Mouse (Mus musculus) left cerebral cortex, postnatal 36 days (tissue): ENCODE measurements around the gene Zdhhc24. TPM values are rescaled to one million over a fixed set of nuclear protein-coding genes. Genes with fewer than 3 reads are reported as not detected.
"Not testable (repeated sequence)": the region's sequence is repeated elsewhere in the genome, so short reads cannot be mapped to it uniquely, and the experiment has no call there.

Source experiments
- DNase-seq, 2 experiments: peaks; one replicate each; pipeline ENCODE4 v3.0.0; 2021 to 2022; ENCODE audit warnings: low spot score in 2 of 2, mixed read lengths in 1 of 2
- intact Hi-C: fragments of 180-260 bp; cut with DNase I; formaldehyde crosslinking; loops from one replicate; pipeline ENCODE4 v1.15.1; 2025
- total RNA-seq, 2 experiments: library from RNA; stranded (reverse); gene quantifications; 2 replicates each; pipeline ENCODE4 v1.2.3; 2021

Gene Zdhhc24
- total RNA-seq, 2 experiments from 2014 or later, result 24.6 to 26.3 TPM

GRCm38 (mm10) chr19:4874613-4875012, 3.9 kb upstream of the Zdhhc24 start:
- DNase-seq, intact Hi-C loops: not testable (repeated sequence)

DNA sequence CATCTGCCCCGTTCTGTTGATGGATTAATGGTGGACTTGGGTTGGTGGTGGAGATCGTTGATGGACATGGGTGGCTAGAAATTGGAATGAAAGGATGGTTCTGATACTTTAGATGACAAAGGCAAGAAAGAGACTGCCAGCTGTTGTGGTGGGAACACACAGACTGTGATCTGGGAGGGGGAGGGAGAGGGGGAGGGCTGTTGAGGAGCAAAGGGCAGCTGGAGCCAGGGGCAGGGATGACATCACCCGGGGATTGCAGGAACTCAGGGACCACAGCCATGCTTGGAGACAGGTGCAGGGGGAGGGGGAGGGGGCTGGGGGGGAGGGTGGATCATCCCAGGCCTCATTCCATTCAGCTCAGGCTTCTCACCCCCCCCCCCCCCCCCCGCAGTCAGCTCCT, 2.2 kb upstream of the Zdhhc24 start:
- DNase-seq, result no peak
- intact Hi-C loops, result no loop called here

- intact Hi-C loops, result no loop called here
- no peak for DNase-seq
Observed at GRCm38 (mm10) chr19:4876755-4877154, 1.7 kb upstream of the Zdhhc24 start.

- DNase-seq, result no peak
- intact Hi-C loops, result no loop called here
Observed at GRCm38 (mm10) chr19:4877785-4878184, 683 bp upstream of the Zdhhc24 start, which contains the start of gene Actn3. Gene Actn3 (minus strand): TSS chr19:4877909.

GRCm38 (mm10) chr19:4879324-4879703, 846 bp downstream of the Zdhhc24 start:
- intact Hi-C loops, result no loop called here
- DNase-seq, result no peak

DNA sequence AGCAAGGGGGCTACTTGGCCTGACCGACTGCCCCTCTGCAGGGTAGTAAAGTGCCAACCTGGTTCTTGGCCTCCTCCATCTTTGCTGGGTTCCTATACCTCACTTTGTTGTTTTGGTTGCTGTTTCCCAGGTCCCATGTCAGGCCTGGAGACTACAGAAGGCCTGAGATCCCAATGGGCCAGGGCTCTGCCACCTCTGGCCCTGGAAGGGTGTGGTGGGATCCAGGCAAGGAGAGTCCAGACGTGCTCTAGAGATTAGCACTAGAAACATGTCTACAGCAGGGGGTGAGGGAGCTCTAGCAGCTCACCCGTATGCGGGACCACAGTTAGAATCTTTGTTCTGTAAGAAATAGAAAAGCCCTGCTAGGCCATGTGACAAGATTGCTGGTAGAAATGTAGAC, 5.5 kb downstream of the Zdhhc24 start:
- intact Hi-C loops, result no loop called here
- no peak for DNase-seq

DNA sequence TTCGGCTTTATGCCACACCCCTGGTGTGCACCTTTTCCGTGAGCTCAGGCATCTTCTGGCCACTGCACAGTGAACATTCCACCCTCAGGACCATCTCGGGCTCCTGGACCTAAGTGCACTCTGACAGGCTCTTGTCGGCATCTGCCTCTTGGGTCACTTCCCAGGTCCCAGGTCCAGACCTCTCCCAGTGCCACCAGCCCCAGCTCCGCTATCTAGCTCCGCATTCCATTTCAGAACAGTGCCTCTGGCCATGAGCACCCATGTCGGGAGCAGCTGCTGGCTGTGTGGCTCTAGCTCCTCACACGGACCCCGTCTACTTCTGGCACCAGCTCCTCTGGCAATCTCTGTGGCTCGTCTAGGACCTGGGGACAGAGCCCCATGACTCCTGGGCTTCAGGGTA, 11.3 kb downstream of the Zdhhc24 start:
- intact Hi-C loops, result no loop called here
- DNase-seq, result no peak

GRCm38 (mm10) chr19:4891798-4892197, 13.3 kb downstream of the Zdhhc24 start:
- no peak for DNase-seq
- intact Hi-C loops, result no loop called here

- DNase-seq, result no peak
- intact Hi-C loops, result no loop called here
Observed at GRCm38 (mm10) chr19:4896780-4897520, 18.5 kb downstream of the Zdhhc24 start.

GRCm38 (mm10) chr19:4898972-4899371, 20.5 kb downstream of the Zdhhc24 start:
- intact Hi-C loops, result no loop called here
- no peak for DNase-seq

- intact Hi-C loops, result no loop called here
- no peak for DNase-seq
Observed at GRCm38 (mm10) chr19:4899888-4900287, 21.4 kb downstream of the Zdhhc24 start.

DNA sequence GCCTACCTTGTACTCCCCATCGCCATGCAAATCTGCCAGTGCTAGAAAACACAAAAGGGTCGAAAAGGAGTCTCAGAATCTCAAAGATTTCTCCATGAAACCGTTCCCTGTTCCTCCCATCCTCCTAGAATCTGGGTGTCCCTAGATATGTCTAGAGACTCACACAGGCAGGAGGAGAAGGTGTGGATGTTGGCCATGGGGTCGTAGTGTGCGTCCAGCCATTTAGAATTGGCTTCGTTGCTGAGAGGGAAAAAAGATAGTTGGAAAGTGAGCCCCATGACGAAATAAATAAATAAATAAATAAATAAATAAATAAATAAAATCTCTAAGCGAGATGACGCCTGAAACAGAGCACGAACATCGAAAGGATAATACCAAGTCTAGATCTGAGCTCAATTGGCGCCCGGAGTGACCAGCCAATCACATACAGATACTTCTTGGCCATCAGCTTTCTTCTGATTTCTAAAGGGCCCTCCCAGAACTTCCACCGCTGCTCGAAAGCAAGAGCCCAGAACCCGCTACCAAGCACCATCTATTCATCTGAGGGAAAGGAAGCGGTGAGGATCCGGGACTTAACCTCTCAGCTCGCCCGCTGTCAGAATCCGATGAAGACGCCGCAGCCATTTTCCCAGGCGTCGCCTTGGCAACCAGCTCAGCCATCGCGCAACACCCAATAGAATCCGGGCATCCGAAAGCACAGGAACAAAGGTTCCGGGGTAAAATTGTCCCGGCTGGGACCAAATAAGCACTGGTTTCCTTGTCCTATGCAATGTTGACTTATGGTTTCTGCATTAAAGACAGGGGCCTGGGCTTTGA, 27.7 kb downstream of the Zdhhc24 start, which contains the start of gene Bbs1:
Bbs1 (minus strand) TSS at position 650 of the 816 bp plus-strand sequence.
- intact Hi-C loops, result loop anchor here (5.0 kb wide), 2 partner anchors 149 to 279 kb away; partner anchors contain the start of genes Rbm4b and Rce1
- peak; percentile 81 to 82 for DNase-seq

DNA sequence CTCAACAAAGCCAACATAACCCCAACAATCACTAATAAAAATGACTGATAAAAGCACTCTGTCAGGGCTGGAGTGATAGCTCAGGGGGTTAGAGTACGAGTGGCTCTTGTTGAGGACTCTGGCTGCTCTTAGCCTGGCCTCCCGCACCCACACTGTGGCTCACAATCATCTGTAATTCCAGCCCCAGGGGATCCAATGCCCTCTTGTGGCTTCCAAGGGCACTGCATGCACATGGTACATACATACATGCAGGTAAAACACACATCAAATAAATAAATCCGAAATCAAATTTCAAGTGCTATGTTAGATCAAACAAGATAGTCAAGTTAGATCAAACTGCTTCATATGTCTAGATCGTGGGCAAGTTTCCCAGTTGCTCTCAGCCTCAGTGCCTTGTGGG, 29.6 kb downstream of the Zdhhc24 start:
- intact Hi-C loops, result loop anchor here (5.0 kb wide), 2 partner anchors 151 to 281 kb away; partner anchors contain the start of genes Rbm4b and Rce1
- DNase-seq, result no peak

- intact Hi-C loops, result loop anchor here (5.0 kb wide), 2 partner anchors 152 to 282 kb away; partner anchors contain the start of genes Rbm4b and Rce1
- DNase-seq, result no peak
Observed at GRCm38 (mm10) chr19:4909376-4909775, 30.9 kb downstream of the Zdhhc24 start.

DNA sequence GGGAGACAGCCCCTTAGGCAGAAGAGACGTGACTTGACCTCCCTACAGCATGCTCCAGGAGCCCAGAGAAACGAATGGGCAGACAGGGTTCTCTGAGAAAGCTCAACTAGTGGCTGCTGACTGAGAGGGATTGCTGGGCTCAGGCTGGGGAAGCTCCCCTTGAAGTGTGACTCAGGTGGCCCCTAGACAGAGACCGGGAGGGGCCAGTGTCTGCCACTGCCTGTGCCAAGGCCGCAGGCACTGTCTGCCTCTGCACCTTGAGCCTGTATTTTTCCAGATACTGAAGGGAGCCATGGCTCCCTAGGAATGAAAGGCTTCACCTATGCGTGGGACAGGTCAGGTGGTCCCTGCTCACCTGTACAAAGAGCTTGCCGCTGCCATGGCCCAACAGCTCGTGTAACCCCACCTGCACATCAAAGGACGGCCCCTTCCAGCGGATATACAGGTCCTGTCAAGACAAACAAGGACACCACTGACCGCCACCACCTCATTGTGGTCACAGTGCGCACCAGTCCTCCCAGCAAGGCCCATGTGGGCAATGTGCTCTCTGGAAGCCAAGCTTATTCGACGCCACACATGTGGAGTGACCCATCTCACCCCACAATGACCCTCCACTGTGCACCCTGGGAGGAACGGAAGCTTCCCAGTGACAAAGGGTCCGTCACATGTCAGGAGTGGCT, 37.6 kb downstream of the Zdhhc24 start:
- DNase-seq, result no peak
- intact Hi-C loops, result no loop called here

GRCm38 (mm10) chr19:4916827-4917226, 38.4 kb downstream of the Zdhhc24 start:
- intact Hi-C loops, result no loop called here

DNA sequence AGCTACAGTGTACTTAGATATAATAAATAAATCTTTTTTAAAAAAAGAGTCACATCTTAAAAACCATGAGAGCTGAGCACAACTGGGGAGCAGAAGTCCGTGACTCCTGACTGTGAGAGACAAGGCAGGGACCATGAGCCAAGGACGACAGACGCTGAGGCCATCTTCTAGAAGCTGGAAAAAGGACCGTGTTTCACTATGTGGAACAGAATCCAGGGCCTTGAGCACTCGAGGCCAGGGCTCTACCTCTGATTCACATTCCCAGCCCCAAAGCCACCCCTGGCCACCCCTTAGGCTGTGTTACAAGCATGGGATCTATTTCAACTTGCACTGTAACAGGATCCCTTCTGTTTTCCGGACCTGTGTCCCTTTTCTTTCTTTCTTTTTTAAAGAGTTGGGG, 41.2 kb downstream of the Zdhhc24 start:
- intact Hi-C loops, result no loop called here

More at GRCm38 (mm10) chr19:4916827-4917226, 38.4 kb downstream of the Zdhhc24 start:
- no peak for DNase-seq

DNA sequence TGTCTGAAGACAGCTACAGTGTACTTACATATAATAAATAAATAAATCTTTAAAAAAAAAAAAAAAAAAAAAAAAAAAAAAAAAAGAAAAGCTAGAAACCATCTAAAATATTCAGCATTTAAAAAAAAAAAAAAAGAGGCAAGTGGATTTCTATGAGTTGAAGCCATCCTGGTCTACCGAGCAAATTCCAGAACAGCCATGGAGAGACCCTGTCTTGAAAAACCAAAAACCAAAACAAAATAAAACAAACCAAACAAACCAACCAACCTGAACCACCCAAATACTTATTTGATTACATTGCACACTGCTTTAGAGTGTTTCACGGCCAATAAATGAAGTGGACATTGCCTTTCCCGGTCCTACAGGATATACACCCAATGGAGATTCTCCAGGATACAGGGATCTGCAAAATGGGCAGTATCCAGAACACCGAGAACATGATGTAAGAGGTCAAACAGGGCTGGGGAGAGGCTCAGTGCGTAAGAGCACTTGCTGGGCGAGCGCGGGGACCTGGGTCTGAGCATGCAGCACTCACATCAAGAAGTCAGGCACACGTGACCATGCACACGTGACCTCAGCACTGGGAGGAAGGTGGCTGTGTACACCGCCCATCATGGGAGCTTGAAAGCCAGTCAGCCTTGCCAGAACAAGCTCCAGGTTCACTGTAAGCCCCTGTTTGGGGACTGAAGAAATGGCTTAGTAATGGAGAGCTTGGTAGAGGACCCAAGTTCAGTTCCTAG, 46.8 kb downstream of the Zdhhc24 start:
- no peak for DNase-seq
- intact Hi-C loops, result no loop called here

More for the DNA sequence above, 41.2 kb downstream of the Zdhhc24 start:
- DNase-seq, result no peak

GRCm38 (mm10) chr19:4927904-4928531, 49.5 kb downstream of the Zdhhc24 start, which contains the start of gene Dpp3:
Gene Dpp3 (minus strand): TSS chr19:4928287.
- intact Hi-C loops, result no loop called here
- peak; percentile 97 for DNase-seq
